Mouse (Mus musculus): ENCODE measurements at regions not wholly inside any gene's neighbourhood (a gene's known extent, or its start where the extent isn't known, plus 50 kb on each side); places are given as distances from the start of the nearest gene placed in this dataset.

- no peak for ATAC-seq (ENCODE audit: insufficient number of reproducible peaks, low FRiP score, low TSS enrichment)
Measured at GRCm38 (mm10) chr8:7026247-7026844, 1634.7 kb downstream of the Efnb2 start.

GRCm38 (mm10) chr8:7024336-7024735 is 1636.7 kb downstream of the Efnb2 start:
- ATAC-seq (ENCODE audit: insufficient number of reproducible peaks, low FRiP score, low TSS enrichment): no peak

GRCm38 (mm10) chr8:7011881-7012280 is 1649.2 kb downstream of the Efnb2 start:
- no peak for ATAC-seq (ENCODE audit: insufficient number of reproducible peaks, low FRiP score, low TSS enrichment)

- ATAC-seq (ENCODE audit: insufficient number of reproducible peaks, low FRiP score, low TSS enrichment): no peak
Measured at GRCm38 (mm10) chr8:6991516-6991915, 1669.5 kb downstream of the Efnb2 start.

- ATAC-seq (ENCODE audit: insufficient number of reproducible peaks, low FRiP score, low TSS enrichment): no peak
Measured at GRCm38 (mm10) chr8:6989359-6990095, 1671.5 kb downstream of the Efnb2 start.

GRCm38 (mm10) chr8:6973961-6974360 is 1687.1 kb downstream of the Efnb2 start:
- no peak for ATAC-seq (ENCODE audit: insufficient number of reproducible peaks, low FRiP score, low TSS enrichment)

- no peak for ATAC-seq (ENCODE audit: insufficient number of reproducible peaks, low FRiP score, low TSS enrichment)
Measured at GRCm38 (mm10) chr8:6963006-6963799, 1697.8 kb downstream of the Efnb2 start.

GRCm38 (mm10) chr8:6958086-6958485 is 1703.0 kb downstream of the Efnb2 start:
- no peak for ATAC-seq (ENCODE audit: insufficient number of reproducible peaks, low FRiP score, low TSS enrichment)

- no peak for ATAC-seq (ENCODE audit: insufficient number of reproducible peaks, low FRiP score, low TSS enrichment)
Measured at GRCm38 (mm10) chr8:6954251-6954650, 1706.8 kb downstream of the Efnb2 start.

GRCm38 (mm10) chr8:6922467-6922866 is 1738.6 kb downstream of the Efnb2 start:
- ATAC-seq (ENCODE audit: insufficient number of reproducible peaks, low FRiP score, low TSS enrichment): no peak

- ATAC-seq (ENCODE audit: insufficient number of reproducible peaks, low FRiP score, low TSS enrichment): no peak
Measured at GRCm38 (mm10) chr8:6907682-6908081, 1753.4 kb downstream of the Efnb2 start.

GRCm38 (mm10) chr8:6891456-6891855 is 1769.6 kb downstream of the Efnb2 start:
- ATAC-seq (ENCODE audit: insufficient number of reproducible peaks, low FRiP score, low TSS enrichment): no peak

GRCm38 (mm10) chr8:6886779-6887402 is 1774.2 kb downstream of the Efnb2 start:
- no peak for ATAC-seq (ENCODE audit: insufficient number of reproducible peaks, low FRiP score, low TSS enrichment)

- ATAC-seq (ENCODE audit: insufficient number of reproducible peaks, low FRiP score, low TSS enrichment): no peak
Measured at GRCm38 (mm10) chr8:6884828-6885227, 1776.2 kb downstream of the Efnb2 start.

GRCm38 (mm10) chr8:6882626-6883025 is 1777.5 kb upstream of the Slc10a2 start:
- no peak for ATAC-seq (ENCODE audit: insufficient number of reproducible peaks, low FRiP score, low TSS enrichment)
